Mouse (Mus musculus) inflammation-experienced regulatory T-cells, adult 6 months (primary cell): ENCODE results near the gene Scrg1. TPM values are rescaled to one million over a fixed set of nuclear protein-coding genes. Genes with fewer than 3 reads are reported as not detected.
A peak's percentile ranks its signal among the peaks of the same experiment; 100 is the strongest.
"Not testable (repeated sequence)": the region's sequence is repeated elsewhere in the genome, so short reads cannot be mapped to it uniquely, and the experiment has no call there.

Experiments used
- ATAC-seq: one replicate; pipeline ENCODE4 v1.8.0; 2017
- polyA plus RNA-seq, 3 experiments: library from polyadenylated mRNA; unstranded; fragments of 100-300 nt; shearing (Covaris generic); gene quantifications; one replicate each; pipeline ENCODE4 v1.2.1; 2017

The Scrg1 gene
- polyA plus RNA-seq, 3 experiments from 2014 or later, result not detected

- no peak for ATAC-seq
These were observed 1.4 kb downstream of the Scrg1 start for GRCm38 (mm10) chr8:57457152-57457551.

GRCm38 (mm10) chr8:57457942-57458341, 2.2 kb downstream of the Scrg1 start:
- ATAC-seq, result no peak

GRCm38 (mm10) chr8:57462839-57463238, 7.1 kb downstream of the Scrg1 start:
- no peak for ATAC-seq

GRCm38 (mm10) chr8:57463757-57464156, 8.0 kb downstream of the Scrg1 start:
- no peak for ATAC-seq

GRCm38 (mm10) chr8:57468624-57469023, 12.9 kb downstream of the Scrg1 start:
- ATAC-seq, result no peak

GRCm38 (mm10) chr8:57470863-57471262, 15.1 kb downstream of the Scrg1 start:
- ATAC-seq, result no peak

- no peak for ATAC-seq
These were observed 18.0 kb downstream of the Scrg1 start for GRCm38 (mm10) chr8:57473751-57474150.

- no peak for ATAC-seq
These were observed 22.7 kb downstream of the Scrg1 start for GRCm38 (mm10) chr8:57478406-57478805.

- no peak for ATAC-seq
These were observed 24.0 kb downstream of the Scrg1 start for GRCm38 (mm10) chr8:57479700-57480099.

- no peak for ATAC-seq
These were observed 24.9 kb downstream of the Scrg1 start for GRCm38 (mm10) chr8:57480606-57481005.

- peak; percentile 10 for ATAC-seq
These were observed 31.0 kb downstream of the Scrg1 start for GRCm38 (mm10) chr8:57486491-57487440.

- ATAC-seq, result peak; percentile 94
These were observed 31.9 kb downstream of the Scrg1 start, which contains the start of gene Sap30 for GRCm38 (mm10) chr8:57487441-57488155. Gene Sap30 (minus strand): TSS chr8:57487860.

- peak; percentile 42 for ATAC-seq
These were observed 32.6 kb downstream of the Scrg1 start for GRCm38 (mm10) chr8:57488312-57488765.

GRCm38 (mm10) chr8:57489366-57489765, 33.6 kb downstream of the Scrg1 start:
- no peak for ATAC-seq

- no peak for ATAC-seq
These were observed 34.2 kb downstream of the Scrg1 start for GRCm38 (mm10) chr8:57489896-57490295.

GRCm38 (mm10) chr8:57491873-57492272, 36.1 kb downstream of the Scrg1 start:
- no peak for ATAC-seq

- ATAC-seq, result no peak
These were observed 42.7 kb downstream of the Scrg1 start for GRCm38 (mm10) chr8:57498494-57498846.

- no peak for ATAC-seq
These were observed 43.3 kb downstream of the Scrg1 start for GRCm38 (mm10) chr8:57498847-57499511.

GRCm38 (mm10) chr8:57503641-57504040, 47.9 kb downstream of the Scrg1 start:
- ATAC-seq, result peak; percentile 83

GRCm38 (mm10) chr8:57505500-57505899, 49.8 kb downstream of the Scrg1 start:
- not testable (repeated sequence) for ATAC-seq

GRCm38 (mm10) chr8:57507556-57508063, 51.9 kb downstream of the Scrg1 start:
- ATAC-seq, result no peak

GRCm38 (mm10) chr8:57508657-57509056, 52.9 kb downstream of the Scrg1 start:
- no peak for ATAC-seq
